Mouse (Mus musculus): ENCODE measurements around the gene Gm20521.
A peak's percentile ranks its signal among the peaks of the same experiment; 100 is the strongest.

DNA sequence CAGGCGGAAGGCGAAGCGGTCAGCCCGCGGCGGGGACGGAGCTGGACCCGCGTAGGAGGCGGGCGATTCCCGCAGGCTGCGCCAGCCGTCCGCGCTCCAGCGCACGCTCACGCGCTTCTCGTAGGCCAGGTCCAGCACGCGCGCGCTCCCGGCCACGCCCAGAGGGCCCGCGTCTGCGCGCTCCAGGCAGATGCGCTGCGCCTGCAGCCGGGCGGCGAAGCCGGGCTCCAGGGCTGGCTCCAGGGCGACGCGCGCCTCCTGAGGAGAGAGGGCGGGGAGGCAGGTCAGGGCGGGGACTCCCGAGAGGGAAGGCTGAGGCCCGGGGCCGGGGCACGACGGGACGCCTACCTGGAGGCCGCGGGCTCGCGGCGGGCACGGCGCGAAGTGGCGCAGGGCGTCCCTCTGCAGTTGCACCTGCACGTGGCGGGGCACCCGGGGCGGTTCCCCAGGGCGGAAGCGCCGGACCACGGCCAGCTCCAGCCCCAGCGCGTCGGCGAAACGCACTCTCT, 6.6 kb upstream of the Gm20521 start:
- TF ChIP-seq CTCF (IDR thresholded peaks at IDR 0.05; ENCODE audit: control insufficient read depth, insufficient read depth, low read length) (no peak), POLR2A (IDR thresholded peaks at IDR 0.05; ENCODE audit: borderline replicate concordance, control insufficient read depth, low read depth, low read length) (peak; percentile 22; the same call in 1 of the 2 replicates)
